Mouse (Mus musculus): ENCODE data around the gene Sirpb1b. TPM values are rescaled to one million over a fixed set of nuclear protein-coding genes. Genes with fewer than 3 reads are reported as not detected.
"Not testable (repeated sequence)": the region's sequence is repeated elsewhere in the genome, so short reads cannot be mapped to it uniquely, and the experiment has no call there.

Gene Sirpb1b
- total RNA-seq (2015; ENCODE audit: low replicate concordance), result 5.4 and 5.9 TPM in 2 replicates
- 0.98 and 3.1 TPM in 2 replicates for total RNA-seq (2017; ENCODE audit: low replicate concordance)

- ATAC-seq (replicated peaks; ENCODE audit: low FRiP score, poor library complexity, severe bottlenecking), result not testable (repeated sequence)
These were observed at the start of gene Sirpb1b for GRCm38 (mm10) chr3:15574887-15575286. Sirpb1b (minus strand) TSS chr3:15575065.

GRCm38 (mm10) chr3:15590377-15591117 is 15.7 kb upstream of the Sirpb1b start:
- not testable (repeated sequence) for ATAC-seq (replicated peaks; ENCODE audit: low FRiP score, poor library complexity, severe bottlenecking)

- not testable (repeated sequence) for ATAC-seq (replicated peaks; ENCODE audit: low FRiP score, poor library complexity, severe bottlenecking)
These were observed 11.8 kb upstream of the Sirpb1b start for GRCm38 (mm10) chr3:15586665-15587064.

GRCm38 (mm10) chr3:15583452-15583851 is 8.6 kb upstream of the Sirpb1b start:
- ATAC-seq (replicated peaks; ENCODE audit: low FRiP score, poor library complexity, severe bottlenecking), result no peak

- not testable (repeated sequence) for ATAC-seq (replicated peaks; ENCODE audit: low FRiP score, poor library complexity, severe bottlenecking)
These were observed 8.1 kb upstream of the Sirpb1b start for GRCm38 (mm10) chr3:15582948-15583347.

GRCm38 (mm10) chr3:15576466-15576865 is 1.6 kb upstream of the Sirpb1b start:
- ATAC-seq (replicated peaks; ENCODE audit: low FRiP score, poor library complexity, severe bottlenecking), result not testable (repeated sequence)

GRCm38 (mm10) chr3:15528589-15528988 is 46.3 kb downstream of the Sirpb1b start:
- no peak for ATAC-seq (replicated peaks; ENCODE audit: low FRiP score, poor library complexity, severe bottlenecking)

GRCm38 (mm10) chr3:15513608-15514007 is 61.3 kb downstream of the Sirpb1b start:
- ATAC-seq (replicated peaks; ENCODE audit: low FRiP score, poor library complexity, severe bottlenecking), result not testable (repeated sequence)

- not testable (repeated sequence) for ATAC-seq (replicated peaks; ENCODE audit: low FRiP score, poor library complexity, severe bottlenecking)
These were observed 67.0 kb downstream of the Sirpb1b start for GRCm38 (mm10) chr3:15507792-15508321.

- ATAC-seq (replicated peaks; ENCODE audit: low FRiP score, poor library complexity, severe bottlenecking), result not testable (repeated sequence)
These were observed 100.0 kb downstream of the Sirpb1b start for GRCm38 (mm10) chr3:15474831-15475230.

- ATAC-seq (replicated peaks; ENCODE audit: low FRiP score, poor library complexity, severe bottlenecking), result not testable (repeated sequence)
These were observed 104.7 kb downstream of the Sirpb1b start for GRCm38 (mm10) chr3:15470158-15470557.

Other genes starting within 250 kb of the Sirpb1b start
- 10.1 TPM in 1 of 2 replicates, not detected in the other for gene Gm9733, start 242.8 kb downstream of the Sirpb1b start, total RNA-seq (2015; ENCODE audit: low replicate concordance)
- 4.8 TPM in 1 of 2 replicates, not detected in the other for gene Gm9733, start 242.8 kb downstream of the Sirpb1b start, total RNA-seq (2017; ENCODE audit: low replicate concordance)
- gene Sirpb1a, start 148.5 kb downstream of the Sirpb1b start, total RNA-seq (2015; ENCODE audit: low replicate concordance), result 2.9 TPM in 1 of 2 replicates, not detected in the other
- 0.98 and 1.5 TPM in 2 replicates for gene Sirpb1a, start 148.5 kb downstream of the Sirpb1b start, total RNA-seq (2017; ENCODE audit: low replicate concordance)